In genomic region chr3:115495692-115496091, GRCm38 (mm10) we compare ENCODE assay signal across 28 mouse cellular contexts.
"Had no signal": no experiment of that assay in that cellular context is flagged by ENCODE, and none has a peak within 500 bp of the region (broad histone marks: within the 10 kb centered on the region; RNA-seq: fewer than 3 reads in every experiment).

No protein-coding gene starts in this region.

- H3K4me2 ChIP-seq: heart, embryonic 12.5 days; hindbrain, embryonic 12.5 days; hindbrain, embryonic 14.5 days; intestine, embryonic 15.5 days; limb, embryonic 12.5 days; liver, embryonic 11.5 days; liver, embryonic 13.5 days; liver, embryonic 15.5 days had no signal

- H3K4me3 ChIP-seq: heart, embryonic 10.5 days; heart, embryonic 12.5 days; hindbrain, embryonic 10.5 days; hindbrain, embryonic 12.5 days; intestine, embryonic 15.5 days; layer of hippocampus, adult 2 months; left cerebral cortex, adult 2 months; limb, embryonic 10.5 days; limb, embryonic 12.5 days; liver, embryonic 13.5 days; liver, embryonic 15.5 days had no signal

- H3K27ac ChIP-seq: heart, embryonic 10.5 days; hindbrain, embryonic 10.5 days; hindbrain, embryonic 12.5 days; hindbrain, embryonic 14.5 days; intestine, embryonic 15.5 days; layer of hippocampus, adult 2 months; left cerebral cortex, adult 2 months; limb, embryonic 10.5 days; limb, embryonic 12.5 days; liver, embryonic 13.5 days; liver, embryonic 15.5 days had no signal

- ATAC-seq: hindbrain, embryonic 16.5 days; inflammation-experienced regulatory T-cells, adult 6 months; intestine, embryonic 15.5 days; intestine, postnatal 0 days; liver, postnatal 0 days had no signal

- H3K9me3 ChIP-seq: heart, embryonic 10.5 days; heart, embryonic 12.5 days; hindbrain, embryonic 10.5 days; hindbrain, embryonic 12.5 days; intestine, embryonic 15.5 days; limb, embryonic 10.5 days; limb, embryonic 12.5 days; liver, embryonic 13.5 days; liver, embryonic 15.5 days had no signal

- H3K27me3 ChIP-seq: heart, embryonic 12.5 days; hindbrain, embryonic 12.5 days; intestine, embryonic 15.5 days; limb, embryonic 12.5 days; liver, embryonic 13.5 days; liver, embryonic 15.5 days had no signal

- H3K4me1 ChIP-seq: heart, embryonic 10.5 days; heart, embryonic 12.5 days; hindbrain, embryonic 10.5 days; hindbrain, embryonic 12.5 days; intestine, embryonic 15.5 days; limb, embryonic 10.5 days; limb, embryonic 12.5 days; liver, embryonic 13.5 days; liver, embryonic 15.5 days had no signal

- H3K36me3 ChIP-seq: heart, embryonic 10.5 days; heart, embryonic 12.5 days; hindbrain, embryonic 10.5 days; hindbrain, embryonic 12.5 days; intestine, embryonic 15.5 days; limb, embryonic 10.5 days; limb, embryonic 12.5 days; liver, embryonic 13.5 days; liver, embryonic 15.5 days had no signal

- DNase-seq: gastrocnemius, postnatal 10 days; gastrocnemius, postnatal 25 days; heart, adult 18-20 months; heart, postnatal 10 days; heart, postnatal 4 days; kidney, adult 18-20 months; kidney, adult 8-10 months; kidney, postnatal 10 days; kidney, postnatal 25 days; kidney, postnatal 4 days; liver; liver, embryonic 13.5 days; liver, postnatal 0 days had no signal

- H3K9ac ChIP-seq: heart, embryonic 12.5 days; hindbrain, embryonic 12.5 days; hindbrain, embryonic 14.5 days; intestine, embryonic 15.5 days; limb, embryonic 12.5 days; liver, embryonic 13.5 days; liver, embryonic 15.5 days; liver, postnatal 0 days had no signal
